Mouse (Mus musculus) c-Kit-negative CD71-positive TER-119-positive erythroid progenitor cells, embryonic 14.5 days (primary cell): ENCODE measurements at regions not wholly inside any gene's neighbourhood (a gene's known extent, or its start where the extent isn't known, plus 50 kb on each side); places are given as distances from the start of the nearest gene placed in this dataset.
"Not testable (repeated sequence)": the region's sequence is repeated elsewhere in the genome, so short reads cannot be mapped to it uniquely, and the experiment has no call there.

Source experiments
- DNase-seq: peaks from one replicate; pipeline ENCODE4 v3.0.0-alpha.2; 2013; ENCODE audit warnings: low read depth, low spot score

DNA sequence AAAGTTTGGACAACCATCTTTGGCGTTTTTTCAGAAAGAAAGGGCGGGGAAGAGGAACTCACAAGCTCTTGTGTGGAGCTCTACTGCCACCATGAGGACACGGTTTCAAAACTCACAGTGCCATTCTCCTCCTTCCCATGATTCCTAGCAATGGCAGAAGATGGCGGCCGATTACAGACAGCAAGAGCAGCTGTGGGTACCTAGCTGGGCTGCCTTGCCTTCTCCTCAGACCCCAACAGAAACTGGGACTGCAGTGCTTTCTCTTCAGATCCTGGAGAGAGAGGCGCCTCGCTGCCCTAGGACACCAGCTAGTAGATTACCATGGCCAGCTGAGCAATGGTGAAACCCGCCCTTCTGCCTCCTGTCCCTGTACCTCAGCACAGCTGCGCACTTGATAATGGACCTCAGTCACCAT is 174.2 kb upstream of the Olfr1324 start:
- DNase-seq, result not testable (repeated sequence)

DNA sequence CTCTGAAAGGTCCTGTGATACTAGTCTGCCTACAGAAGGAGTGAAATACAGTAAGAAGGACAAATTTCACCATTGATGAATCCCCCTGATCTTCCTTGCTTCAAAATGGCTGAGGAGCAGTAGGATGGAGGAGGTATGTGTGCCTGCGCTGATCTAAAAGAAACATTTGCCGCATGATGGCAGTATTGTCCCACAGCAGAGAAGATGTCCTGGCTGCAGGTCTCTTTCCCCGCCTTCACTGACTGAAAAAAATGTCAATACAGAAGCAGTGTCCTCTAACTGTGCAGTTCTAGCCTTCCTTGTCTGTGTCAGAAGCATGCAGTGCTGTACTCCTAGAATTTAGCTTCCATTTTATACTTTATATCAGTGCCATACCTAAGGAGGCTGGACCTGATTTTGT is 172.0 kb upstream of the Olfr1324 start:
- DNase-seq, result not testable (repeated sequence)

DNA sequence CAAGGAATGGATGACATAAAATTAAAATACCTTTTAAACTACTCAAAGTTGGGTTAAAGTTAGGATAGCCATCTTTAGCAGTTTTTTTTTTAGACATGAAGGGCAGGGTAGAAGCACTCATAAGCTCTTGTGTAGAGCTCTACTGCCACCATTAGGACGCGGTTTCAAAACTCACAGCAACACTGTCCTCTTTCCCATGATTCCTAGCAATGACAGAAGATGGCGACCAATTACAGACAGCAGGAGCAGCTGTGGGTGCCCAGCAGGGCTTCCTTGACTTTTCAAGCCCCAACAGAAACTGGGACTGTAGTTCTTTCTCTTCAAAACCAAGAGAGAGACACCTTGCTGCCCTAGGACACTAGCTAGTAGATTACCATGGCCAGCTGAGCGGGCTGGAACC is 171.5 kb upstream of the Olfr1324 start:
- DNase-seq, result no peak

DNA sequence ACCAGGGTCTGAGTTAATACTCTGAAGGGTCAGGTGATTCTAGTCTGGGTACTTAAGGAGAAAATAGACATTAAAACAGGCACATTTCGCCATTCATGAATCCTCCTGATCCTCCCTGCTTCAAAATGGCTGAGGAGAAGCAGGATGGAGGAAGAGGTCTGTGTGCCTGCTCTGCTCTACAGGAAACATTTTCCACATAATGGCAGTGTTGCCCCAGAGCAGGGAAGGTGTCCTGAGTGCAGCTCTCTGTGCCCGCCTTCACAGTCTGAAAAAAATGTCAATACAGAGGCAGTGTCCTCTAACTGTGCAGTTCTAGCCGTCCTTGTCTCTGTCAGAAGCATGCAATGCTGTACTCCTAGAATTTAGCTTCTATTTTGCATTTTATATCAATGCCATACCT is 169.3 kb upstream of the Olfr1324 start:
- not testable (repeated sequence) for DNase-seq

DNA sequence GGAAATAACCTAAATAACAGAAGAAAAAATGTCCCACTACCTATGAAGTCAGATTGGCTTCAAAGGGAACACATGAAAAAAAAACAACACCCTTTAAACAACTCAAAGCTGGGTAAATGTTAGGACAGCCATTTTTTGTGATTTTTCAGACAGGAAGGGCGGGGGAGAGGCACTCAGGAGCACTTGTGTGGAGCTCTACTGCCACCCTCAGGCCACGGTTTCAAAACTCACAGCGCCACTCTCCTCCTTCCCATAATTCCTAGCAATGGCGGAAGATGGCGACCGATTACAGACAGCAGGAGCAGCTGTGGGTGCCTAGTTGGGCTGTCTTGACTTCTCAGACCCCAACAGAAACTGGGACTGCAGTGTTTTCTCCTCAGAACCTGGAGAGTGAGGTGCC is 168.8 kb upstream of the Olfr1324 start:
- no peak for DNase-seq

DNA sequence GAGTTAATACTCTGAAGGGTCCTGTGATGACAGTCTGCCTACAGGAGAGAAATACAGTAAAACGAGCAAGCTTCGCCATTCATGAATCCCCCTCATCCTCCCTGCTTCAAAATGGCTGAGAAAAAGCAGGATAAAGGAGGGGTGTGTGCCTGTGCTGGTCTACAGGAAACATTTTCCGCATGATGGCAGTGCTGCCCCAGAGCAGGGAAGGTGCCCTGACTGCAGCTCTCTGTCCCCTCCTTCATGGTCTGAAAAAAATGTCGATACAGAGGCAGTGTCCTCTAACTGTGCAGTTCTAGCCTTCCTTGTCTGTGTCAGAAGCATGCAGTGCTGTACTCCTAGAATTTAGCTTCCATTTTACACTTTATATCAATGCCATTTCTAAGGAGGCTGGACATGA is 166.7 kb upstream of the Olfr1324 start:
- DNase-seq, result not testable (repeated sequence)

DNA sequence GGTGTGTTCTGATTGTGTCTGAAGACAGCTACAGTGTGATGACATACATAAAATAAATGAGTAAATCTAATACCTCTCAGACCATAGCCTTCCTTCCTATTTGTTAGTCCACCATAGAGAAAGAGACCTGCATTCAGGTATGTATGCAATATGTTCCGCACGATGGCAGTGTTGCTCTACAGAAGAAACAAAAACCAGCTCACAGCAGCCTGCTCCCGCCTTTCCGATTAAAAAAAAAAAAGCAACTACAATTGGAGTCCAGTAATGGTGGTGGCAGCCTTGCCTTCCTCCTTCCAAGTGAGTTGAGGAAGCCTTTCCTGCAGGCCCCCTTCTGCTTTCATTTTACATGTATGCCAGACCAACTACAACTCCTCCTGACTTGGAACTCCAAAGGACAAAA is 163.2 kb upstream of the Olfr1324 start:
- DNase-seq, result no peak

DNA sequence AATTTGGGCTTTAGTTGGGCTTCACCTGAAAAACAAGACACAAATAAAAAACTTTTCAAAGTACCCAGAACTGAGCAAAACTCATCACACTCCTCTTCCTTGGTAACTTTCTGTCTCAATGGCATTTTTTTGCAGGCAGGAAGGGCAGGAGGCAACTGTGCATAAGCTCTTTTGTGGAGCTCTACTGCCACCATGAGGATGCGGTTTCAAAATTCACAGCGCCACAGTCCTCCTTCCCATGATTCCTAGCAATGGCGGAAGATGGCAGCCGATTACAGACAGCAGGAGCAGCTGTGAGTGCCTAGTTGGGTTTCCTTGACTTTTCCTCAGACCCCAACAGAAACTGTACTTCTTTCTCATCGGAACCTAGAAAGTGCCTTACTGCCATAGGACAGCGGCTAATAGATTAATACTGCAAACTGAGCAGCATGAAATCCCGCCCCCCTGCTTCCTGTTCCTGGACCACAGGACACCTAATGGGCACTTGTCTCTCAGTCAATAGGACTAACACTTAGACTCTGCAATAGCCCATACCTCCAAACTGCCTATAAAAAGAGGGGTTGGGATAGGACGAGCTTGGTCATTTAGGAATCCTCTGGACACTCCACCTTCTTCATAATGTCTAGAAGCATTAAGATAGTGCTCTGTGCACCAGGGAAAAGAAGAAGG is 162.5 kb upstream of the Olfr1324 start:
- DNase-seq, result no peak

DNA sequence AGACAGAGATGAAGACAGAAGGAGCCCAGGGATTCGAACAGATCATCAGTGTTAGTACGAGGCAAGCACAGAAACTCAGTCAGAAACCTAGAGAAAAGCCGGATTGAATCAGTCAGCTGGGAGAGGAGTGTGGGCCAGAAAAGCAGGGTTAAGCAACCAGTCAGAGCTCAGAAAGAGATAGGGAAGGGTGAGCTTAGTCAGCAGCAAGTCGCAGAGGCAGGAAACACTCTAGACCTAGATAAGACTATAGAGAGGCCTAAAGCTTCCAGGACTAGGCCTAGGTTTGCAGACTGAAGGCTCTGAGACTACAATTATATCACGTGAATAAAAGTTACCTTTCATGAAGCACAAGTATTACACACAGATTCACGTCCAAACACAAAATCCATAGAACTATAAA is 160.6 kb upstream of the Olfr1324 start:
- no peak for DNase-seq

DNA sequence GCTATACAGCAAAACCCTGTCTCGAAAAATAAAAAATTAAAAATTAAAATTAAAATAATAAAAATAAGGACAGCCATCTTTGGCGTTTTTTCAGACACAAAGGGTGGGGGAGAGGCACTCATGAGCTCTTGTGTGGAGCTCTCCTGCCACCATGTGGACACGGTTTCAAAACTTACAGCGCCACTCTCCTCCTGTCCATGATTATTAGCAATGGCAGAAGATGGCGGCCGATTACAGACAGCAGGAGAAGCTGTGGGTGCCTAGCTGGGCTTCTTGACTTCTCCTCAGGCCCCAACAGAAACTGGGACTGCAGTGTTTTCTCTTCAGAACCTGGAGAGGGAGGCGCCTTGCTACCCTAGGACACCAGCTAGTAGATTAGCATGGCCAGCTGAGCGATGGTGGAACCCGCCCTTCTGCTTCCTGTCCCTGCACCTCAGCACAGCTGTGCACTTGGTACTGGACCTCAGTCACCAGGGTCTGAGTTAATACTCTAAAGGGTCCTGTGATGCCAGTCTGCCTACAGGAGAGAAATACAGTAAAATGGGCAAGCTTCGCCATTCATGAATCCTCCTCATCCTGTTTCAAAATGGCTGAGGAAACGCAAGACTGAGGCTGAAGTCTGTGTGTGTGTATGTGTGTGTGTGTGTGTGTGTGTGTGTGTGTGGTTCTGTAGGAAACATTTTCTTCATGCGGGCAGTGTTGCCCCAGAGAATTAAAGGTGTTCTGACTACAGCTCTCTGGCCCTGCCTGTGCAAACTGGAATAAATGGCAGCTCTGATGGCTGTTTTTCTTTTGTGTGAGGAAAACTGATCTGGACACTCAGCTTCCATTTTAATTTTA is 155.7 kb upstream of the Olfr1324 start:
- no peak for DNase-seq

DNA sequence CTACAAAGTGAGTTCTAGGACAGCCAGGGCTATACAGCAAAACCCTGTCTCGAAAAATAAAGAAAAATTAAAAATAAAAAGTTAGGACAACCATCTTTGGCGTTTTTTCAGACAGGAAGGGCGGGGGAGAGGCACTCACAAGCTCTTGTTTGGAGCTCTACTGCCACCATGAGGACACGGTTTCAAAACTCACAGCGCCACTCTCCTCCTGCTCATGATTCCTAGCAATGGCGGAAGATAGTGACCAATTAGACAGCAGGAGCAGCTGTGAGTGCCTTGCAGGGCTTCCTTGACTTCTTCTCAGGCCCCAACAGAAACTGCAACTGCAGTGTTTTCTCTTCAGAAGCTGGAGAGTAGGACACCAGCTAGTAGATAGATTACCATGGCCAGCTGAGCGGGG is 151.9 kb upstream of the Olfr1324 start:
- DNase-seq, result no peak

DNA sequence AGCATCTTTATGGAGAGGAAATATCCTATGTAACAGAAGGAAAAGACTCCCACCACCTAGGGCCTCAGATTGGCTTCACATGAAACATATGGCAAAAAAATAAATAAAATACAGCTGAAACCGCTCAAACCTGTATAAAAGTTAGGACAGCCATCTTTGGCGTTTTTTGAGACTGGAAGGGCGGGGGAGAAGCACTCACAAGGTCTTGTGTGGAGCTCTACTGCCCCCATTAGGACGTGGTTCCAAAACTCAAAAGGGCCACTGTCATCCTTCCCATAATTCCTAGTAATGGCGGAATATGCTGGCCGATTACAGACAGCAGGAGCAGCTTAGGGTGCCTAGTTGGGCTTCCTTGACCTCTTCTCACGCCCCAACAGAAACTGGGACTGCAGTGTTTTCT is 148.5 kb upstream of the Olfr1324 start:
- no peak for DNase-seq

DNA sequence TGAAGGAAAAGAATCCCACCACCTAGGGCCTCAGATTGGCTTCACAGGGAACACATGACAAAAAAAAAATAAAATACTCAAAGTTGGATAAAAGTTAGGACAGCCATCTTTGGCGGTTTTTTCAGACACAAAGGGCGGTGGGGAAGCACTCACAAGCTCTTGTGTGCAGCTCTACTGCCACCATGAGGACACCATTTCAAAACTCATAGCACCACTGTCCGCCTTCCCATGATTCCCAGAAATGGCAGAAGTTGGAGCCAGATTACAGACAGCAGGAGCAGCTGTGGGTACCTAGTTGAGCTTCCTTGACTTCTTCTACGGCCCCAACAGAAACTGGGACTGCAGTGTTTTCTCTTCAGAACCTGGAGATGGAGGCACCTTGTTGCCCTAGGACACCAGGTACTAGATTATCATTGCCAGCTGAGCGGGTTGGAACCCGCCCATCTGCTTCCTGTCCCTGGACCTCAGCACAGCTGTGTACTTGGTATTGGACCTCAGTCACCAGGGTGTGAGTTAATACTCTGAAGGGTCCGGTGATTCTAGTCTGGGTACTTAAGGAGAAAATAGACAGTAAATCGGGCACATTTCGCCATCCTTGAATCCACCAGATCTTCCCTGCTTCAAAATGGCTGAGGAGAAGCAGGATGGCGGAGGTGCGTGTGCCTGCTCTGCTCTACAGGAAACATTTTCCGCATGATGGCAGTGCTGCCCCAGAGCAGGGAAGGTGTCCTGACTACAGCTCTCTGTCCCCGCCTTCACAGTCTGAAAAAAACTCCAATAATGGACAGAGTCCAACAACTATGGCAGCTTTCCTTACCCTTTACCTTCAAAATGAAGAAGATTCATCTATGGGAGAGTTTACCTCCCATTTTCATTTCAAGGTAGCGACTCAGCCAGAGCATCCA is 144.1 kb upstream of the Olfr1324 start:
- not testable (repeated sequence) for DNase-seq

DNA sequence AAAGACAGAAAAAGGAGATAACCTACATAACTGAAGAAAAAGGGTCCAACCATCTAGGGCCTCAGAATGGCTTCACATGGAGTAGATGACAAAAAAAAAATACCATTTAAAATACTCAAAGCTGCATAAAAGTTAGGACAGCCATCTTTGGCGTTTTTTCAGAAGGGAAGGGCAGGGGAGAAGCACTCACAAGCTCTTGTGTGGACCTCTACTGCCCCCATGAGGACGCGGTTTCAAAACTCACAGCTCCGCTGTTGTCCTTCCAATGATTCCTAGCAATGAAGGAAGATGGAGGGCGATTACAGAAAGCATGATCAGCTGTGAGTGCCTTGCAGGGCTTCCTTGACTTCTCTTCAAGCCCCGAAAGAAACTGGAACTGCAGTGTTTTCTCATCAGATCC is 140.8 kb upstream of the Olfr1324 start:
- DNase-seq, result no peak

DNA sequence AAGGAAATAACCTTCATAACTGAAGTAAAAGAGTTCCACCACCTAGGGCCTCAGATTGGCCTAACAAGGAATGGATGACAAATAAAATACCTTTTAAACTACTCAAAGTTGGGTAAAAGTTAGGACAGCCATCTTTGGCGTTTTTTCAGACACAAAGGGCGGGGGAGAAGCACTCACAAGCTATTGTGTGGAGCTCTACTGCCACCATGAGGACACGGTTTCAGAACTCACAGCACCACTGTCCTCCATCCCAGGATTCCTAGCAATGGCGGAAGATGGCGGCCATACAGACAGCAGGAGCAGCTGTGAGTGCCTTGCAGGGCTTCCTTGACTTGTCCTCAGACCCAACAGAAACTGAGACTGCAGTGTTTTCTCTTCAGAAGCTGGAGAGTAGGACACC is 138.0 kb upstream of the Olfr1324 start:
- no peak for DNase-seq

DNA sequence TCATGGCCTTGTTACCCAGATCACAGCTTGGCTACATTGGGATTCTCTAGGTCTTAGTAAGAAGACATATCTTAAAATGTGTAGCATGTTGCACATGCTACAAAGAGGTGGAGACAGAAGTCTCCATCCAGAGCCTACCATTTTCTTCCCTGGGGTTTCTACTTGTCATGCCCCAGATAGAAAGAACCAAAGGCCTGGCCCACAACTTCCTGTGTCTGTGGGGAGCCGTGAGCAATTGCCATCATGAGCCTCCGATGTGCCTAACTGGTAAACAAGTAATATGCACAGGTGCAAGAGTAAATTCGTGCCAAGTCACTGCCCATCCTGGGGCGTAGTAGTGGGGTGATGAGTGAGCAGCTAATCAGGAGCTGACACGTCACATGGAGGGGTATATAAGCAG is 136.7 kb upstream of the Olfr1324 start:
- not testable (repeated sequence) for DNase-seq

DNA sequence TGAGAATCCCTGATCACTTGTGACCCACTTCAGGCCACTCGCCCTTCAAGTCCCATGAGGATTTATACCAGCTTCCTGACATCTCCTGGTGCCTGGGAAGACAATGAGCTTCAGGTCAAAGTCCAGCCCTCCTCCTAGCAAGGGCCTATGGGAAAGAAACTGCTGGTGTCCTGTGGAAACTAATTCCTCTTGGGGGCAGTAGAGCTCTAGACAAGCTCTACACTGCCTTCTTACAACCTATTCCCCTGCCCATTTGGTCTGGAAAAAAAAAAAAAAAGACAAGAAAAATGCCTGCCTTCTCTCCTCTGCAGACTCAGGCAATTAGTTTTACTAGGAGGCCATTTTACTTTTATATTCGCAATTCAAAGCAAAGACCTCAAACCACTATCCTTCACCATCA is 132.6 kb upstream of the Olfr1324 start:
- no peak for DNase-seq

DNA sequence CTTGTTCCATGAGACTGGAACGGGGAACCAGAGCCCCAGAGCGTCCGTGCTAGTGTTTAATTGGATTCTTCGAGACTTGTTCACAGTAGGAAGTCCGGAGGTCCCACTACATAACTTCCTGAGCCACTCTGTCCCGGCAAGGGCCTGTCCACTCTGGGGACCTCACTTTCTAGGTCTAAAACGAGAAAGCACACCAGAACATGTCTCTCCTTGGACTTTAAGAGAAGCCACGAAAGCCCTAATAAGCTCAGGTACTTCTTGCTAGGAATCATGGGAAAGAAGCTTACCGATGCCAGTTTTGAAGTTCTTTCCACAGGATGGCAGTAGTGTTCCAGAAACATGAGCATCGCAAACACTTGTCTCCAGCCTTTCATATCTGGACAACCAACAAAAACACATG is 122.0 kb upstream of the Olfr1324 start:
- DNase-seq, result no peak

DNA sequence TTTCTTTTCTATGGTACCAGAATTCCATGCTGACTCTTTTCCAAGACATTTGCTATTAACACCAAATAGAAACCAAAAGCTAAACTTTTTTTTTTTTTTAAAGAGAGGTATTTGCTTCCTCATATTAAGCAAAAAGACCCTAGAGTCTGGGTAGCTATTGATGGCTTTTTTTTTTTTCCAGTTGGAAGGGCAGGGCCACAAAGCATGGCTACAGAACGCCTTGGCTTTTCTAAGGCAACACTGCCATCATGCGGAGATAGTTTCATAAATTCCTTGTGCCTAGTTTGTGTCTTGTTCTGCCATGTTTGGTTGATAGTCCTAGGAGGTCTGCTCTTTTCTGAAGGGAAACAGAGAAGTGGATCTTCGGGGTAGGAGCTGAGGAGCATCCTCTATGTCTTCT is 121.4 kb upstream of the Olfr1324 start:
- DNase-seq, result no peak

DNA sequence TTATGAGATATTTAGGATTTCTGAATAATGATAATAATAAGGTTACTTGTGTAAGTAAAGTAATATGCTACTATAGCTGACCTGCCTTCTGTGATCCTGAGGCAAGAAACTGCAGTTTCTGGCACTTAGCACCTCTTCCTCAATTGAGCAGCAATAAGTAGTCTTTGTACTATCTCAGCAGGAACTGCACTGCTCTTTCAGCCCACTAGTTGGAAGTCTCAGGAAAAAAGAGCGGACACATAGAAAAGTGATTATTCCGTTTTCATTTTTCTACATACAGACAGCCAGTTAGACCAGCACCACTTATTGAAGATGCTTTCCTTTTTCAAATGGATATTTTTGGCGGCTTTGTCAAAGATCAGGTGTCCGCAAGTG is 109.5 kb upstream of the Olfr1324 start:
- DNase-seq, result not testable (repeated sequence)

DNA sequence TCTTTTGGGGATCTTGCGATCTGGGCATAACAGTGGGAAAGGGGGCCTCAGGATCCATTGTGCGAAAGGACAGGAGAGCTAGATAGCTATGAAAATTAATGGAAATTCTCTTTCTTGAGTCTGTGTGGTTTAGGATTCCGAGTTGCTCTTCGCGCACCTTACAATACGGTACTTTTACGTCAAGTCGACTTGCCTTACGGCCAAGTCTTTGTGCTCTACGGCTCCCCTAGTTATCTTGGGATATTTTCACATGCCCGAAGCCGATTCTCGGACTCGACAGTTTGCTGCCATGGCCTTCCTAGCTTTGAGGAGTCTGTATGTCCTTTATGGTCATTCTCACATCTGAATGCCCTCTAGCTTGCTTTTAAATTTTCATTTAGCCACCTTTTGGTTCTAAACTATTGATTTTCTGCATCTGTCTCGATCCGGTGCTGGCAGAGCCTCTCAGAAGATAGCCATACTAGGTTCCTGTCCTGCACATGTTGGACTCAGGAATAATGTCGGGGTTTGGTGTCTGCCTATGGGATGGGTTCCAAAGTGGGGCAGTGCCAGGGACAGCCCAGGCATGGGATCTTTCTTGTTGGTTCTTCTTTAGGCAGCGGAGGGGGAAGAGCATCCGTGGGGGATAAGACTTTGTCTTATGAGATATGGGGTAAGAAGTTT is 109.0 kb upstream of the Olfr1324 start:
- peak; percentile 16 for DNase-seq

DNA sequence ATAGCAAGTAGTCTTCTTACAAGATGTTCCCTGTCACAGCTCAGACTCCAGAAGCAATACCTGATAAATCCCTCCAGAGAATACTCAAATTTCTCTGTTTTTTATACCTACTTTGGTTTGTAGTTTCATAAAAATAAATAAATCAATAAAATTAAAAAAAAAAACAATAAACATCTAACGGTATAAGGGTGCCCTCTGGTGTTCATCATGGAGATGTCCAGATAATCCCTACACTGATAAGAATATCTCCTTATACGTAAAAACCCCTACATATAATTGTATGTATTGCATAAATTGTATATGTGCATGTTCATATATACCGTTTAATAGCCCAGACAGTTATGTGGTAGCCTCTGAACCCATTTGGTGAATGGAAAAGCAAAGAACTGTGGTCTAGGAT is 75.7 kb upstream of the Olfr1324 start:
- no peak for DNase-seq
